ENCODE assay signal across 20 mouse cellular contexts in the genomic region with DNA sequence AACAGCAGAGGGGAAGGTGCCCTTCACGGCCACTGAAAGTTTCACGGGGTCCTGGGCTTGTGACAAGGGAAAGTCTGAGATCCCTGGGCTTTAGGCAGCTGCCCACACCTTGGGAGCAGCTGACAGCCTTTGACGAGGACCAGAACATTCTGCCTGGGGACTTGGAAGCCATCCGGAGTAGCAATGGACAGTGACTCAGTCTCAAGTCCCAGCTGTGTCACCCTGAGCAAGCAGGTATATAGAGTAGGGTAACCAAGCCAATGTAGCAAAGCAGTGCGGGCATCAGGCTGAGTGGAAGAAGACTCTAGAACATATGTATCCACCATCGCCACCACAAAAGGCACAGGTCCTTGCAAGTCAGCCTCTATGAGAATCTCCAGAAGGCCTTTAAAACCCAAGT. TPM values are rescaled to one million over a fixed set of nuclear protein-coding genes. Genes with fewer than 3 reads are reported as not detected.
DNase-seq lines count a peak whose midpoint lies in the region; ATAC-seq lines count a peak whose summit lies in the region.
"Had no signal": no experiment of that assay in that cellular context is flagged by ENCODE, and none has a peak within 500 bp of the region (broad histone marks: within the 10 kb centered on the region; RNA-seq: fewer than 3 reads in every experiment).

No protein-coding gene starts in this region.

- H3K36me3 ChIP-seq in hindbrain, embryonic 10.5 days = no peaks in the 10 kb centered on the region
- no peaks in the 10 kb centered on the region for H3K36me3 ChIP-seq in hindbrain, embryonic 11.5 days (ENCODE audit: control insufficient read depth, insufficient read depth, low read length)
- H3K36me3 ChIP-seq in forebrain, embryonic 14.5 days (ENCODE audit: control insufficient read depth, insufficient read depth, low read length) = no peaks in the 10 kb centered on the region
- H3K36me3 ChIP-seq in hindbrain, embryonic 15.5 days = no peaks in the 10 kb centered on the region
- no peaks in the 10 kb centered on the region for H3K36me3 ChIP-seq in midbrain, embryonic 16.5 days (ENCODE audit: control insufficient read depth, insufficient read depth, low read length)

- ATAC-seq in hindbrain, embryonic 11.5 days (ENCODE audit: low FRiP score) = no peak
- no peak for ATAC-seq in forebrain, embryonic 14.5 days
- ATAC-seq in hindbrain, embryonic 15.5 days (ENCODE audit: low FRiP score, low read depth) = no peak
- no peak for ATAC-seq in midbrain, embryonic 16.5 days
- ATAC-seq: liver, postnatal 0 days had no signal

- WGBS in hindbrain, embryonic 10.5 days = 73% methylated on average over 6 of the region's 6 CpGs
- 73% methylated on average over 6 of the region's 6 CpGs for WGBS in hindbrain, embryonic 11.5 days
- whole genome bisulfite sequencing in forebrain, embryonic 14.5 days = 72% methylated on average over 6 of the region's 6 CpGs
- WGBS in hindbrain, embryonic 15.5 days = 48% methylated on average over 6 of the region's 6 CpGs
- 63% methylated on average over 6 of the region's 6 CpGs for WGBS in midbrain, embryonic 16.5 days

- no peak overlapping the region for H3K9ac ChIP-seq in hindbrain, embryonic 11.5 days (ENCODE audit: low read depth, low read length)
- H3K9ac ChIP-seq in forebrain, embryonic 14.5 days (ENCODE audit: low read length) = peak overlapping the region; percentile 37; the same call in 1 of the 2 replicates
- H3K9ac ChIP-seq in hindbrain, embryonic 15.5 days = no peak overlapping the region
- no peak overlapping the region for H3K9ac ChIP-seq in midbrain, embryonic 16.5 days (ENCODE audit: low read depth, low read length)
- H3K9ac ChIP-seq: liver, postnatal 0 days had no signal

- H3K4me2 ChIP-seq in hindbrain, embryonic 11.5 days (replicated peaks; ENCODE audit: low read depth, low read length) = no peak overlapping the region
- H3K4me2 ChIP-seq in forebrain, embryonic 14.5 days (ENCODE audit: low read length) = no peak overlapping the region
- H3K4me2 ChIP-seq in hindbrain, embryonic 15.5 days = no peak overlapping the region
- H3K4me2 ChIP-seq in midbrain, embryonic 16.5 days (ENCODE audit: low read length) = no peak overlapping the region
- H3K4me2 ChIP-seq: heart, embryonic 11.5 days had no signal

- intact Hi-C loops in gastrocnemius, postnatal 36 days (cut with DNase I) = no loop called here

- H3K27ac ChIP-seq in hindbrain, embryonic 10.5 days = peak overlapping the region; percentile 76; the same call in 1 of the 2 replicates
- no peak overlapping the region for H3K27ac ChIP-seq in hindbrain, embryonic 11.5 days (ENCODE audit: low read depth, low read length)
- H3K27ac ChIP-seq in forebrain, embryonic 14.5 days (ENCODE audit: low read depth, low read length) = peak overlapping the region; percentile 95
- peak overlapping the region; percentile 90 for H3K27ac ChIP-seq in hindbrain, embryonic 15.5 days (replicated peaks)
- peak overlapping the region; percentile 3; the same call in 1 of the 2 replicates for H3K27ac ChIP-seq in midbrain, embryonic 16.5 days (ENCODE audit: low read length)

- H3K4me1 ChIP-seq in hindbrain, embryonic 10.5 days (replicated peaks) = peaks cover 30% of the 10 kb centered on the region
- H3K4me1 ChIP-seq in hindbrain, embryonic 11.5 days (replicated peaks; ENCODE audit: control insufficient read depth, insufficient read depth, low read length) = no peaks in the 10 kb centered on the region
- H3K4me1 ChIP-seq in forebrain, embryonic 14.5 days (ENCODE audit: control insufficient read depth, insufficient read depth, low read length) = peaks cover 26% of the 10 kb centered on the region
- H3K4me1 ChIP-seq in hindbrain, embryonic 15.5 days (replicated peaks) = peaks cover 33% of the 10 kb centered on the region
- peaks cover 14% of the 10 kb centered on the region; the same call in 1 of the 2 replicates for H3K4me1 ChIP-seq in midbrain, embryonic 16.5 days (ENCODE audit: control insufficient read depth, insufficient read depth, low read length)

- no peak for DNase-seq in hindbrain, embryonic 10.5 days (ENCODE audit: low spot score)
- DNase-seq in hindbrain, embryonic 11.5 days (ENCODE audit: low spot score) = no peak
- no peak for DNase-seq in forebrain, embryonic 14.5 days (ENCODE audit: low spot score)
- no peak for DNase-seq in gastrocnemius, postnatal 36 days
- no peak for DNase-seq in adrenal gland, adult 8-10 months
- DNase-seq: cerebellum, adult 11-12 months; kidney, adult 11 months; kidney, postnatal 36 days; liver; liver, postnatal 0 days; lung, postnatal 14 days; right cerebral cortex, postnatal 25 days; thymus, postnatal 36 days had no signal

- no peaks in the 10 kb centered on the region for H3K9me3 ChIP-seq in hindbrain, embryonic 10.5 days
- H3K9me3 ChIP-seq in hindbrain, embryonic 11.5 days (ENCODE audit: control insufficient read depth, low read length) = no peaks in the 10 kb centered on the region
- no peaks in the 10 kb centered on the region for H3K9me3 ChIP-seq in forebrain, embryonic 14.5 days (replicated peaks; ENCODE audit: control insufficient read depth, low read length)
- H3K9me3 ChIP-seq in hindbrain, embryonic 15.5 days = no peaks in the 10 kb centered on the region
- H3K9me3 ChIP-seq in midbrain, embryonic 16.5 days (replicated peaks; ENCODE audit: control insufficient read depth, low read length, poor library complexity, severe bottlenecking) = no peaks in the 10 kb centered on the region

- no peak overlapping the region for H3K4me3 ChIP-seq in hindbrain, embryonic 10.5 days
- H3K4me3 ChIP-seq in hindbrain, embryonic 11.5 days (ENCODE audit: low read depth, low read length) = no peak overlapping the region
- no peak overlapping the region for H3K4me3 ChIP-seq in forebrain, embryonic 14.5 days (ENCODE audit: low read depth, low read length)
- H3K4me3 ChIP-seq in hindbrain, embryonic 15.5 days = no peak overlapping the region
- H3K4me3 ChIP-seq in midbrain, embryonic 16.5 days (ENCODE audit: low read depth, low read length) = no peak overlapping the region
- H3K4me3 ChIP-seq: erythroblast, embryonic 14.5 days had no signal

- H3K27me3 ChIP-seq in hindbrain, embryonic 10.5 days (ENCODE audit: insufficient read depth, poor library complexity, severe bottlenecking) = peaks cover 15% of the 10 kb centered on the region; the same call in 1 of the 2 replicates
- H3K27me3 ChIP-seq in hindbrain, embryonic 11.5 days (ENCODE audit: control insufficient read depth, insufficient read depth, low read length) = no peaks in the 10 kb centered on the region
- no peaks in the 10 kb centered on the region for H3K27me3 ChIP-seq in forebrain, embryonic 14.5 days (replicated peaks; ENCODE audit: control insufficient read depth, insufficient read depth, low read length)
- no peaks in the 10 kb centered on the region for H3K27me3 ChIP-seq in hindbrain, embryonic 15.5 days
- no peaks in the 10 kb centered on the region for H3K27me3 ChIP-seq in midbrain, embryonic 16.5 days (ENCODE audit: control insufficient read depth, insufficient read depth, low read depth, low read length)

RNA-seq across cellular contexts. Expression of a gene that starts 18.6 kb away (rescaled TPM):
- 0.24 and 0.39 TPM in 2 replicates for polyA plus RNA-seq in hindbrain, embryonic 10.5 days (2016; fragmentation: Nextera tagmentation; extraction: Ambion mirVana)
- 0.60 and 0.85 TPM in 2 replicates for polyA plus RNA-seq in hindbrain, embryonic 11.5 days (2014; fragmentation: Nextera tagmentation; extraction: Ambion mirVana)
- 3.7 and 5.3 TPM in 2 replicates for polyA plus RNA-seq in forebrain, embryonic 14.5 days (2014; fragmentation: Nextera tagmentation; extraction: Ambion mirVana)
- 10.6 and 11.7 TPM in 2 replicates for polyA plus RNA-seq in hindbrain, embryonic 15.5 days (2015; fragmentation: Nextera tagmentation; extraction: Ambion mirVana)
- polyA plus RNA-seq in midbrain, embryonic 16.5 days (2015; fragmentation: Nextera tagmentation; extraction: Ambion mirVana) = 9.6 and 12.6 TPM in 2 replicates
- under 1 TPM; 0.02 to 0.08 TPM for total RNA-seq in gastrocnemius, postnatal 36 days (2021)
- 1 to 10 TPM; 4.1 to 7.4 (median 5.5) TPM for total RNA-seq in adrenal gland, adult 8-10 months (2022)
- total RNA-seq: CH12.LX; megakaryocyte-erythroid progenitor cell, adult 5-6 weeks had no signal
- polyA plus RNA-seq: embryonic facial prominence, embryonic 11.5 days; heart, embryonic 11.5 days; liver, postnatal 0 days had no signal

RNA-seq across cellular contexts. Expression of a gene that starts 36.1 kb away (rescaled TPM):
- polyA plus RNA-seq in hindbrain, embryonic 10.5 days (2016; fragmentation: Nextera tagmentation; extraction: Ambion mirVana) = 71.6 and 79.0 TPM in 2 replicates
- polyA plus RNA-seq in hindbrain, embryonic 11.5 days (2014; fragmentation: Nextera tagmentation; extraction: Ambion mirVana) = 34.6 and 34.7 TPM in 2 replicates
- polyA plus RNA-seq in forebrain, embryonic 14.5 days (2014; fragmentation: Nextera tagmentation; extraction: Ambion mirVana) = 48.2 and 51.5 TPM in 2 replicates
- 21.5 and 42.1 TPM in 2 replicates for polyA plus RNA-seq in hindbrain, embryonic 15.5 days (2015; fragmentation: Nextera tagmentation; extraction: Ambion mirVana)
- 13.5 and 19.7 TPM in 2 replicates for polyA plus RNA-seq in midbrain, embryonic 16.5 days (2015; fragmentation: Nextera tagmentation; extraction: Ambion mirVana)
- 1 to 10 TPM; 3.3 TPM for total RNA-seq in gastrocnemius, postnatal 36 days (2021)
- total RNA-seq in adrenal gland, adult 8-10 months (2022) = 10 to 100 TPM; 12.3 to 25.8 (median 20.7) TPM
